Mouse (Mus musculus) liver, embryonic 12.5 days (tissue): ENCODE data around the gene Etnk2. TPM values are rescaled to one million over a fixed set of nuclear protein-coding genes. Genes with fewer than 3 reads are reported as not detected.
"Not testable (repeated sequence)": the region's sequence is repeated elsewhere in the genome, so short reads cannot be mapped to it uniquely, and the experiment has no call there.

ENCODE experiments used
- ATAC-seq: fragments of 200-750 bp; cut with Nextera tagmentation; 2 replicates; pipeline ENCODE4 v1.8.0; 2017; ENCODE audit warnings: moderate number of reproducible peaks, mild to moderate bottlenecking, moderate library complexity
- H3K27ac ChIP-seq: fragments of 300-500 bp; sonication (generic); 2 replicates; pipeline ENCODE4 v1.5.1; 2016; ENCODE audit warnings: mild to moderate bottlenecking
- H3K27me3 ChIP-seq: fragments of 300-500 bp; sonication (generic); replicated peaks from 2 replicates; pipeline ENCODE4 v1.6.1; 2016; ENCODE audit warnings: mild to moderate bottlenecking, moderate library complexity
- H3K36me3 ChIP-seq: fragments of 300-500 bp; sonication (generic); 2 replicates; pipeline ENCODE4 v1.6.1; 2016; ENCODE audit warnings: mild to moderate bottlenecking, moderate library complexity
- H3K4me1 ChIP-seq: fragments of 300-500 bp; sonication (generic); 2 replicates; pipeline ENCODE4 v1.6.1; 2016
- H3K4me2 ChIP-seq: fragments of 300-500 bp; sonication (generic); 2 replicates; pipeline ENCODE4 v1.6.1; 2016; ENCODE audit warnings: mild to moderate bottlenecking, moderate library complexity
- H3K4me3 ChIP-seq: fragments of 300-500 bp; sonication (generic); 2 replicates; pipeline ENCODE4 v1.5.1; 2016; ENCODE audit warnings: mild to moderate bottlenecking, moderate library complexity
- H3K9ac ChIP-seq: fragments of 300-500 bp; sonication (generic); 2 replicates; pipeline ENCODE4 v1.6.1; 2016; ENCODE audit warnings: mild to moderate bottlenecking, moderate library complexity
- H3K9me3 ChIP-seq: fragments of 300-500 bp; sonication (generic); replicated peaks from 2 replicates; pipeline ENCODE4 v1.6.1; 2016; ENCODE audit warnings: mild to moderate bottlenecking, moderate library complexity
- WGBS: fragments of 180-500 bp; shearing (Covaris S2); methylation state at CpG from one replicate; pipeline ENCODE4 v1.1.7; 2016; ENCODE audit not compliant: insufficient replicate concordance; 5-methylcytosine and 5-hydroxymethylcytosine counted together
- polyA plus RNA-seq: library from polyadenylated mRNA; unstranded; fragments of >200 nt; fragmentation: Nextera tagmentation; extraction: Ambion mirVana; gene quantifications from 2 replicates; pipeline ENCODE4 v1.2.1, GENCODE M21; 2016

The Etnk2 gene
- polyA plus RNA-seq, 1 experiment from 2014 or later: 4.1 TPM

GRCm38 (mm10) chr1:133331142-133331541 is 32.2 kb upstream of the Etnk2 start:
- H3K27ac ChIP-seq: no peak overlapping the region
- no peak for ATAC-seq
- WGBS: 47% methylated on average over 3 of the region's 3 CpGs

GRCm38 (mm10) chr1:133332656-133333430 is 30.5 kb upstream of the Etnk2 start:
- H3K4me3 ChIP-seq: no peak overlapping the region
- H3K4me2 ChIP-seq: no peak overlapping the region
- H3K36me3 ChIP-seq: no peaks in the 10 kb centered on the region
- no peaks in the 10 kb centered on the region for H3K9me3 ChIP-seq
- ATAC-seq: no peak
- H3K4me1 ChIP-seq: no peaks in the 10 kb centered on the region
- WGBS: 73% methylated on average over 11 of the region's 11 CpGs
- H3K27ac ChIP-seq: no peak overlapping the region
- no peak overlapping the region for H3K9ac ChIP-seq
- H3K27me3 ChIP-seq: peaks cover 44% of the 10 kb centered on the region

More at GRCm38 (mm10) chr1:133331142-133331541, 32.2 kb upstream of the Etnk2 start:
- Histone ChIP-seq H3K4me3 (no peak overlapping the region), H3K4me2 (no peak overlapping the region), H3K9me3 (no peaks in the 10 kb centered on the region), H3K4me1 (no peaks in the 10 kb centered on the region), H3K9ac (no peak overlapping the region), H3K36me3 (no peaks in the 10 kb centered on the region), H3K27me3 (peaks cover 57% of the 10 kb centered on the region)

- Histone ChIP-seq H3K4me3 (no peak overlapping the region), H3K4me2 (no peak overlapping the region), H3K27ac (no peak overlapping the region), H3K27me3 (peaks cover 33% of the 10 kb centered on the region), H3K9me3 (no peaks in the 10 kb centered on the region), H3K36me3 (no peaks in the 10 kb centered on the region), H3K4me1 (no peaks in the 10 kb centered on the region), H3K9ac (no peak overlapping the region)
- no peak for ATAC-seq
- 58% methylated on average over 6 of the region's 6 CpGs for WGBS
Measured at GRCm38 (mm10) chr1:133333937-133334336, 29.4 kb upstream of the Etnk2 start.

DNA sequence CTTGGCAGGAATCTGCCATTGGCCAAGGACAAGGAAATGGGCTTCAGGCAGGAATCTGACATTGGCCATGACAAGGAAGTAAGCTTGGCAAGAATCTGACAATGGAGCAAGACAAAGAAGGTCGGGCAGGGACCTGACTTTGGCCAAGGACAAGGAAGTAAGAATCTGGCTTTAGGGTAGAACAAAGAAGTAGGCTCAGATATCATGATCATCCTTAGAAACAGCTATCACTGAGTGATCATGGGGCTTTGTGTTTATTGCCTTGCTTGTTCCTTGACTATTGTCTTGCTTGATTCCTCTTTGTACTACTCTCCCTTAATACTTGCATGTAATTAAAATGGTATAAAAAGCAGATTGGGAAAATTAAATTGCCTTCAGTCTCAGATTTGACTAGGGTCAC is 23.0 kb upstream of the Etnk2 start:
- not testable (repeated sequence) for H3K4me2 ChIP-seq, H3K4me1 ChIP-seq, H3K4me3 ChIP-seq, H3K27ac ChIP-seq, H3K27me3 ChIP-seq, H3K36me3 ChIP-seq, H3K9ac ChIP-seq, H3K9me3 ChIP-seq, ATAC-seq
- WGBS: 32% methylated on average over 1 of the region's 1 CpGs

DNA sequence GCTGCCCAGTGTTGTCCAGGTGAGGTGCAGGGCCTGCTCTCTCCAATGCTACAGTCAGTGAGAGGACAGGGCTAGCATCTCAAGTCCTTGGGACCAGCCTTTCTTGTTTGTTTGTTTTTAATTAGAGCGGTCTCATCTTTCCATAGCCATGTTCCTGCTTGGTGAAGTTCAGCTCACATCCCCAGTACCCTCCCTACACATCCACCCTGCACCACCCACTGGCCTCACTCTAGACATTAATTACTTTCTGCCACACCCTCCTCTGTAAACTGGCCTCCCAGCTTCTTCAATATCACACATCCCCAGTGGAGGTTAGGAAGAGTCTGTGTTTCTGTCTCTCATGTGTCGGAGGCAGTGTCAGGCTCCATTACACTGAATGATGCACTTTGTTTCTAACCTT is 19.0 kb upstream of the Etnk2 start:
- no peaks in the 10 kb centered on the region for H3K9me3 ChIP-seq
- H3K27me3 ChIP-seq: peaks cover 4% of the 10 kb centered on the region; the same call in 1 of the 2 replicates
- no peak overlapping the region for H3K27ac ChIP-seq
- no peak overlapping the region for H3K9ac ChIP-seq
- H3K4me3 ChIP-seq: no peak overlapping the region
- H3K4me1 ChIP-seq: peaks cover 7% of the 10 kb centered on the region
- no peaks in the 10 kb centered on the region for H3K36me3 ChIP-seq
- 80% methylated on average over 2 of the region's 2 CpGs for whole genome bisulfite sequencing
- no peak overlapping the region for H3K4me2 ChIP-seq
- no peak for ATAC-seq

DNA sequence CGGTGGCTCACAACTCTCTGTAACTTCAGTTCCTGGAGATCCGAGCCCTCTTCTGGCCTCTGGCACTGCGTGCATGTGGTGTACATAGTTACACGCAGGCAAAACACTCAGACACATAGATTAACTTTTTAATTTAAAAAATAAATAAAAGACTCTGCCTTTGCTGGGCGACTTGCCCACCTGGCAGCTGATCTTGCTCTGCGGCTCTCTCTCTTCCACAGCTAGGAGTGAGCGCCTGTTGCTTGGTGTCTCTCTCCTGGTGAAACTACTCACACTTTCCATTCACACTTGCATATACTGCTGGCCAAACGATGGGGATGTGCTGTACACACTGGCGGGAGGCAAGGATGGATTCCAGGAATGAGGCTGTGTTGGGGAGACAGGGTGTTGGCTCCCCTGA is 16.8 kb upstream of the Etnk2 start:
- 73% methylated on average over 9 of the region's 9 CpGs for WGBS
- ATAC-seq: no peak

GRCm38 (mm10) chr1:133347226-133347625 is 16.1 kb upstream of the Etnk2 start:
- Histone ChIP-seq H3K4me1 (peaks cover 7% of the 10 kb centered on the region), H3K9ac (no peak overlapping the region), H3K4me2 (no peak overlapping the region), H3K27me3 (peaks cover 23% of the 10 kb centered on the region), H3K4me3 (no peak overlapping the region), H3K27ac (no peak overlapping the region), H3K9me3 (no peaks in the 10 kb centered on the region), H3K36me3 (no peaks in the 10 kb centered on the region)
- WGBS: 55% methylated on average over 3 of the region's 3 CpGs
- no peak for ATAC-seq

More for the DNA sequence above, 16.8 kb upstream of the Etnk2 start:
- Histone ChIP-seq H3K27ac (no peak overlapping the region), H3K9ac (no peak overlapping the region), H3K4me2 (no peak overlapping the region), H3K9me3 (no peaks in the 10 kb centered on the region), H3K27me3 (peaks cover 16% of the 10 kb centered on the region), H3K4me1 (peaks cover 7% of the 10 kb centered on the region), H3K4me3 (no peak overlapping the region), H3K36me3 (no peaks in the 10 kb centered on the region)

GRCm38 (mm10) chr1:133347693-133348520 is 15.5 kb upstream of the Etnk2 start:
- H3K27ac ChIP-seq: no peak overlapping the region
- no peaks in the 10 kb centered on the region for H3K36me3 ChIP-seq
- ATAC-seq: no peak
- H3K4me1 ChIP-seq: peaks cover 7% of the 10 kb centered on the region
- H3K9me3 ChIP-seq: no peaks in the 10 kb centered on the region
- H3K4me3 ChIP-seq: no peak overlapping the region
- H3K4me2 ChIP-seq: no peak overlapping the region
- WGBS: 30% methylated on average over 11 of the region's 11 CpGs
- no peak overlapping the region for H3K9ac ChIP-seq
- peaks cover 26% of the 10 kb centered on the region for H3K27me3 ChIP-seq

- Histone ChIP-seq H3K27me3 (peaks cover 43% of the 10 kb centered on the region), H3K9me3 (no peaks in the 10 kb centered on the region), H3K4me1 (peaks cover 7% of the 10 kb centered on the region), H3K9ac (no peak within 1 kb of the TSS), H3K4me2 (no peak within 1 kb of the TSS), H3K4me3 (no peak within 1 kb of the TSS), H3K36me3 (no peaks in the 10 kb centered on the region), H3K27ac (no peak within 1 kb of the TSS)
- no peak for ATAC-seq
- 74% methylated on average over 1 of the region's 1 CpGs for WGBS
Measured at GRCm38 (mm10) chr1:133350210-133350609, 13.2 kb upstream of the Etnk2 start, which contains the start of gene Ren1. Gene Ren1, plus strand, starts transcription at chr1:133350510.

DNA sequence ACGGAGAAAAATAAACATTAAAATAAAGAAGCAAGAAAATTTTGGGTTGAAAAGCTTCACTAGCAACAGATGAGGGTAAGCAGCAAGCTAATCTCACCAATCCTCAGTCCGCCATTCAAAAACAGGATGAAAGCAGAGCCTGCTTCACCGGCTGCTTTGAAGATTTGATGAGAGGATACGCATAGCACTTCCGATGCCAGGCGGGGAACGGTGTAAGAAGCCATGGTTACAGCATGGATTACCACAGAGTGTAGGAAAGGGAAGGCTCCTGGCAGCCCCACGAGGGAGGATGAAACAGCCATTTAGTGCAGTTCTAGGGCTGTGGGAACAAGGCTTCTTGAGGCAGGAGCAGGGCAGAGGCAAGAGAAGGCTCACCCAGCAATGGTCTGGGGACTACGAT is 11.6 kb upstream of the Etnk2 start:
- no peak overlapping the region for H3K9ac ChIP-seq
- H3K4me1 ChIP-seq: peaks cover 7% of the 10 kb centered on the region
- no peak for ATAC-seq
- H3K4me2 ChIP-seq: no peak overlapping the region
- no peaks in the 10 kb centered on the region for H3K9me3 ChIP-seq
- 43% methylated on average over 9 of the region's 9 CpGs for WGBS
- H3K4me3 ChIP-seq: no peak overlapping the region
- peaks cover 59% of the 10 kb centered on the region for H3K27me3 ChIP-seq
- no peak overlapping the region for H3K27ac ChIP-seq
- H3K36me3 ChIP-seq: no peaks in the 10 kb centered on the region

DNA sequence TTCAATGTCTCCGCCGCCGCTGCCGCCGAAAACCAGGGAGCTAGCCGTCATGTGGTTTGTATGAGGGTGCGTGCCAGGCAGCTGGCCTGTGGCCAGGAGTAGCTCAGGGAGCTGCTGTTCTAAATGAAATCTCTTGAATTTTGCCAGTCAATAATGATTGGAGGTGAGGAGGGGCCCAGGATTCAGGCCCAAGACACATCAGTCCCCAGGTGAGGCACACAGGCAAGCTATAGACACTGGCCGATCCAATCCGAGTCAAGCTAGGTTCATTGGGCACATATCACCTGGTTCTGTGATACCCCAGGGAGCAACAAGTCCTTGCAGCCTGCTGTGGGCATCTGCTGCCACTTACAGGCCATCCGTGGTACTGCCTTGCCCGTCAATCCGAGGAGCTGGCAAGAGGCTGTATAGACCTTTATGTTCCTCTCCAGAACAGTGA is 10.0 kb upstream of the Etnk2 start:
- Histone ChIP-seq H3K36me3 (no peaks in the 10 kb centered on the region), H3K9me3 (no peaks in the 10 kb centered on the region), H3K27me3 (peaks cover 71% of the 10 kb centered on the region), H3K4me2 (no peak overlapping the region), H3K27ac (no peak overlapping the region), H3K9ac (no peak overlapping the region), H3K4me3 (no peak overlapping the region), H3K4me1 (no peaks in the 10 kb centered on the region)
- WGBS: 45% methylated on average over 12 of the region's 12 CpGs
- ATAC-seq: no peak

GRCm38 (mm10) chr1:133355469-133355868 is 7.9 kb upstream of the Etnk2 start:
- Histone ChIP-seq H3K4me2 (no peak overlapping the region), H3K4me3 (no peak overlapping the region), H3K27me3 (peaks cover 72% of the 10 kb centered on the region), H3K9me3 (no peaks in the 10 kb centered on the region), H3K4me1 (no peaks in the 10 kb centered on the region), H3K9ac (no peak overlapping the region), H3K36me3 (no peaks in the 10 kb centered on the region), H3K27ac (no peak overlapping the region)
- 46% methylated on average over 5 of the region's 5 CpGs for WGBS
- no peak for ATAC-seq
